Mouse (Mus musculus) CH12.LX (cell line): ENCODE measurements around the gene Megf8. TPM values are rescaled to one million over a fixed set of nuclear protein-coding genes. Genes with fewer than 3 reads are reported as not detected.

ENCODE experiments used
- DNase-seq: peaks from one replicate; pipeline ENCODE4 v3.0.0-alpha.2; 2013; ENCODE audit errors: extremely low read depth
- H3K27ac ChIP-seq: 2 replicates; pipeline ENCODE4 v1.5.1; 2012; ENCODE audit warnings: low read depth, mild to moderate bottlenecking, control low read depth, moderate library complexity; ENCODE audit not compliant: insufficient read depth
- H3K27me3 ChIP-seq: replicated peaks from 2 replicates; pipeline ENCODE3; 2012; ENCODE audit warnings: inconsistent platforms
- H3K36me3 ChIP-seq, 2 experiments: replicated peaks in 1 of 2; 2 replicates each; pipeline versions ENCODE3 to v1.6.1; 2012; ENCODE audit warnings: inconsistent platforms in 1 of 2, low read length in 1 of 2, mild to moderate bottlenecking in 1 of 2, mixed read lengths in 1 of 2, moderate library complexity in 1 of 2; ENCODE audit not compliant: control insufficient read depth in 1 of 2, insufficient read depth in 1 of 2
- H3K4me1 ChIP-seq, 2 experiments: 2 replicates each; pipeline ENCODE4 v1.6.1; 2012; ENCODE audit warnings: inconsistent platforms in 1 of 2, moderate library complexity in 1 of 2; ENCODE audit not compliant: insufficient read depth in 2 of 2, control insufficient read depth in 1 of 2
- H3K4me2 ChIP-seq: 2 replicates; pipeline ENCODE4 v1.6.1; 2012; ENCODE audit warnings: low read depth, mild to moderate bottlenecking, control low read depth; ENCODE audit not compliant: poor library complexity, insufficient read depth, severe bottlenecking
- H3K4me3 ChIP-seq, 3 experiments: fragments of 150-350 bp in 1 of 3; sonication (generic) in 1 of 3; replicated peaks in 1 of 3; 2 replicates each; pipeline versions ENCODE3 to v1.5.1; 2011 to 2012; ENCODE audit warnings: low read depth in 2 of 3, low read length in 2 of 3, mild to moderate bottlenecking in 2 of 3, moderate library complexity in 2 of 3, control low read depth in 1 of 3, improper control_type of control experiment in 1 of 3, inconsistent platforms in 1 of 3, mixed read lengths in 1 of 3; ENCODE audit not compliant: poor library complexity in 1 of 3
- H3K79me2 ChIP-seq: replicated peaks from 2 replicates; pipeline ENCODE4 v1.6.1; 2012; ENCODE audit warnings: mild to moderate bottlenecking, moderate library complexity; ENCODE audit not compliant: control insufficient read depth, poor library complexity, insufficient read depth, severe bottlenecking; ENCODE audit errors: extremely low read depth
- H3K9ac ChIP-seq: 2 replicates; pipeline ENCODE4 v1.6.1; 2012; ENCODE audit warnings: low read depth, mild to moderate bottlenecking, control low read depth, moderate library complexity; ENCODE audit not compliant: insufficient read depth
- H3K9me3 ChIP-seq: replicated peaks from 2 replicates; pipeline ENCODE3; 2012; ENCODE audit warnings: low read length, inconsistent platforms, mixed read lengths
- BHLHE40 ChIP-seq: IDR thresholded peaks from 2 replicates; pipeline ENCODE4 v1.6.1; 2011; ENCODE audit warnings: mild to moderate bottlenecking, low read depth, low read length, improper control_type of control experiment
- CHD2 ChIP-seq: IDR thresholded peaks from 2 replicates; pipeline ENCODE4 v1.6.1; 2011; ENCODE audit warnings: low read length, improper control_type of control experiment
- E2F4 ChIP-seq: IDR thresholded peaks from 2 replicates; pipeline ENCODE4 v1.6.1; 2011; ENCODE audit warnings: low read depth, low read length, improper control_type of control experiment; ENCODE audit not compliant: insufficient replicate concordance
- ELF1 ChIP-seq: IDR thresholded peaks from 2 replicates; pipeline ENCODE4 v1.6.1; 2014; ENCODE audit warnings: low read depth, mild to moderate bottlenecking, inconsistent platforms, low read length, improper control_type of control experiment
- EP300 ChIP-seq: IDR thresholded peaks from 2 replicates; pipeline ENCODE4 v1.6.1; 2011; ENCODE audit warnings: low read length, improper control_type of control experiment
- HCFC1 ChIP-seq: IDR thresholded peaks from 2 replicates; pipeline ENCODE4 v1.6.1; 2012; ENCODE audit warnings: low read depth, mild to moderate bottlenecking, inconsistent platforms, low read length, improper control_type of control experiment
- IRF4 ChIP-seq: IDR thresholded peaks from 2 replicates; pipeline ENCODE4 v1.6.1; 2014; ENCODE audit warnings: low read depth, mild to moderate bottlenecking, inconsistent platforms, low read length, improper control_type of control experiment
- JUND ChIP-seq: conservative IDR thresholded peaks from 2 replicates; pipeline ENCODE4 v1.6.1; 2011; ENCODE audit warnings: low read depth, low read length, improper control_type of control experiment
- KAT2A ChIP-seq: IDR thresholded peaks from 2 replicates; pipeline ENCODE4 v1.6.1; 2012; ENCODE audit warnings: low read length, improper control_type of control experiment, inconsistent platforms; ENCODE audit not compliant: insufficient replicate concordance
- MAFK ChIP-seq: IDR thresholded peaks from 2 replicates; pipeline ENCODE4 v1.6.1; 2011; ENCODE audit warnings: low read length, improper control_type of control experiment; ENCODE audit not compliant: insufficient replicate concordance
- MAX ChIP-seq: IDR thresholded peaks from 2 replicates; pipeline ENCODE4 v1.6.1; 2011; ENCODE audit warnings: low read length, improper control_type of control experiment
- MEF2A ChIP-seq: IDR thresholded peaks from 2 replicates; pipeline ENCODE4 v1.6.1; 2014; ENCODE audit warnings: low read depth, mild to moderate bottlenecking, inconsistent platforms, low read length, improper control_type of control experiment, borderline replicate concordance
- MXI1 ChIP-seq: IDR thresholded peaks from 2 replicates; pipeline ENCODE4 v1.6.1; 2011; ENCODE audit warnings: mild to moderate bottlenecking, low read depth, low read length, improper control_type of control experiment
- MYC ChIP-seq: IDR thresholded peaks from 2 replicates; pipeline ENCODE4 v1.6.1; 2011; ENCODE audit warnings: low read depth, mild to moderate bottlenecking, improper control_type of control experiment, low read length
- NRF1 ChIP-seq: IDR thresholded peaks from 2 replicates; pipeline ENCODE4 v1.6.1; 2014; ENCODE audit warnings: low read depth, mild to moderate bottlenecking, inconsistent platforms, low read length, improper control_type of control experiment, moderate library complexity
- PAX5 ChIP-seq: IDR thresholded peaks from 2 replicates; pipeline ENCODE4 v1.6.1; 2012; ENCODE audit warnings: low read length, inconsistent platforms, mixed read lengths
- POLR2A ChIP-seq: IDR thresholded peaks from 2 replicates; pipeline ENCODE4 v1.6.1; 2011; ENCODE audit warnings: low read depth, mild to moderate bottlenecking, improper control_type of control experiment, low read length
- POLR2AphosphoS2 ChIP-seq: IDR thresholded peaks from 2 replicates; pipeline ENCODE4 v1.6.1; 2011; ENCODE audit warnings: low read depth, low read length, improper control_type of control experiment
- RAD21 ChIP-seq: IDR thresholded peaks from 2 replicates; pipeline ENCODE4 v1.6.1; 2011; ENCODE audit warnings: low read depth, mild to moderate bottlenecking, low read length, improper control_type of control experiment, moderate library complexity
- RCOR1 ChIP-seq: conservative IDR thresholded peaks from 2 replicates; pipeline ENCODE4 v1.6.1; 2012; ENCODE audit warnings: low read depth, mild to moderate bottlenecking, inconsistent platforms, low read length, improper control_type of control experiment
- SMC3 ChIP-seq: IDR thresholded peaks from 2 replicates; pipeline ENCODE4 v1.6.1; 2011; ENCODE audit warnings: low read depth, low read length, improper control_type of control experiment
- TBP ChIP-seq: conservative IDR thresholded peaks from 2 replicates; pipeline ENCODE4 v1.6.1; 2011; ENCODE audit warnings: low read depth, low read length, improper control_type of control experiment
- USF1 ChIP-seq: IDR thresholded peaks from 2 replicates; pipeline ENCODE4 v1.6.1; 2014; ENCODE audit warnings: low read depth, mild to moderate bottlenecking, inconsistent platforms, low read length, improper control_type of control experiment
- ZC3H11A ChIP-seq: IDR thresholded peaks from 2 replicates; pipeline ENCODE4 v1.6.1; 2012; ENCODE audit warnings: low read depth, mild to moderate bottlenecking, inconsistent platforms, low read length, improper control_type of control experiment
- ZKSCAN1 ChIP-seq: IDR thresholded peaks from 2 replicates; pipeline ENCODE4 v1.6.1; 2012; ENCODE audit warnings: low read depth, inconsistent platforms, low read length, improper control_type of control experiment, borderline replicate concordance
- ZMIZ1 ChIP-seq: IDR thresholded peaks from 2 replicates; pipeline ENCODE4 v1.6.1; 2012; ENCODE audit warnings: low read depth, mild to moderate bottlenecking, inconsistent platforms, low read length, improper control_type of control experiment
- ZNF384 ChIP-seq: IDR thresholded peaks from 2 replicates; pipeline ENCODE4 v1.6.1; 2012; ENCODE audit warnings: low read depth, low read length, improper control_type of control experiment, inconsistent platforms
- dilution Hi-C: fragments of 300-500 bp; cut with MboI; formaldehyde crosslinking; loops from 2 replicates; pipeline ENCODE4 v1.14.3; 2020; ENCODE audit warnings: low sequenced_read_pairs; ENCODE audit not compliant: extremely low pct_unique_long_range_greater_than_20kb, extremely low pct_ligation_motif_present
- in situ Hi-C: fragments of 300-500 bp; cut with MboI; formaldehyde crosslinking; loops from 3 replicates; pipeline ENCODE4 v1.14.3; 2019; ENCODE audit warnings: low sequenced_read_pairs, low pct_ligation_motif_present, low pct_unique_long_range_greater_than_20kb, mixed read lengths
- polyA plus RNA-seq: library from polyadenylated mRNA; unstranded; fragments of >175 nt; gene quantifications from 2 replicates; pipeline ENCODE4 v1.2.1, GENCODE M21; 2012; ENCODE audit warnings: low read depth; ENCODE audit not compliant: insufficient read length
- total RNA-seq, 2 experiments: library from RNA; depleted of rRNA; stranded (reverse); fragments of 300-350 nt in 1 of 2; fragments of >200 nt in 1 of 2; gene quantifications; 2 replicates each; pipeline ENCODE4 v1.2.3; 2012 to 2014

The Megf8 gene
- total and polyA plus RNA-seq, 3 experiments: 0.62 to 1.7 (median 1.2) TPM

DNA sequence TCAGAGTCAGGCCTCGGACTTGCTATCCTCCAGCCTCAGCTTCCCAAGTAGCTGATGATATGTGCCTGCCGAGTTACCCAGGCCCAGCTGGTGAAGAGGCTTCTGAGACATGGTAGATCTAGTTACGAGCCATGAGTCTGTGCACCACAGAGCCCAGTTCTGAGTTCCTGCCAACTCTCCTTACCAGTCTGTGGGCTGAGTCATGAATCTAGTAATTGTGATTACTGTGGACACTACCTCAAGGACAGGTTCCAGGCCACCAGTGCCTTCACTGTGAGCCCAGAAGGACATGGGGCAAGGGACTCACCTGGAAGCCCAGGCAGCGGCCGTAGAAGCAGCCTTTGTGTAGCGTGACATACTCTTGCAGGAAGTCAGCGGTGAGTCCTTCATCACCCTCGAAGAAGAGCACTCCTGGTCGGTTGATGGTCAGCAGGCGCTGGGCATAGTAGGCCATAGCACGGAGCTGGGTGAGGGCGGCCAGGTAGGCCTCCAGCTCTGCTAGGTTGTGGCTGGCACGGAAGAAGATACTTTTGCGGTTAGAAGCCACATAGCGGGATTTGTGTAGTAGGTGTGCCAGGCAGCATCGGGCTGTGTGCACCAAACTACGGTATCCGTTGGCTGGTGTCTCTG is 71.0 kb downstream of the Megf8 start:
- TF ChIP-seq POLR2A (no peak), MEF2A (no peak), ZMIZ1 (no peak), ZNF384 (no peak), CHD2 (no peak), USF1 (no peak), MYC (no peak), E2F4 (no peak), JUND (no peak), MAFK (no peak), ZC3H11A (no peak), NRF1 (no peak), BHLHE40 (no peak), ELF1 (no peak), TBP (no peak), RAD21 (no peak), IRF4 (no peak), ZKSCAN1 (no peak), KAT2A (no peak)
- H3K27ac ChIP-seq: no peak overlapping the region
- H3K36me3 ChIP-seq: peaks cover 19 to 56% of the 10 kb centered on the region in 2 experiments
- dilution Hi-C loops (no loop called here), in situ Hi-C loops (no loop called here)
- no peaks in the 10 kb centered on the region for H3K79me2 ChIP-seq
- no peaks in the 10 kb centered on the region for H3K27me3 ChIP-seq
- H3K9ac ChIP-seq: no peak overlapping the region
- H3K4me3 ChIP-seq: no peak overlapping the region
- H3K4me1 ChIP-seq: peaks cover 19 to 32% of the 10 kb centered on the region in 2 experiments
- H3K9me3 ChIP-seq: no peaks in the 10 kb centered on the region
- no peak overlapping the region for H3K4me2 ChIP-seq
- no peak for DNase-seq

DNA sequence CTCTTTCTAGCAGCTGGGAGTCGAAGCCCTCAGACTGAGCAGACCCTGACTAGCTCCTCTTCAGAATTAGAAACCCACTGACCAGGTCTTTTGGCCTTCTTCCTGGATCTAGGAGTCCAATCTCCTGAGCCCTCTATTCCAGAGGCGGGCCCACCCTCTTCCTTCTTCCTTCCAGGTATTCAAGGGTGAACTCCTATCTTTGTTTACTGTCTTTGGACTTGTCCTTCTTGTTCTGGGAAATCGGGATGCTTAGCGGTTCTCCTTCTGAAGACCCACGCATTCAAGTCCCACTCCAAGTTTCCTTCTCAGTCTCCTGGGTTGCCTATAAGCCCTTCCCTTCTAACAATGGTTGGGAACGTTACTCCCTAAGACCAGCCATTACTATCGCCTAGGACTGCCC is 72.0 kb downstream of the Megf8 start:
- no peak for DNase-seq
- no peak for TF ChIP-seq RCOR1
- TF ChIP-seq EP300: no peak
- TF ChIP-seq MYC: no peak
- no peak for TF ChIP-seq JUND
- TF ChIP-seq SMC3: no peak
- no peak for TF ChIP-seq POLR2AphosphoS2
- TF ChIP-seq MEF2A: no peak
- TF ChIP-seq PAX5: no peak
- TF ChIP-seq ZMIZ1: no peak
- no peak for TF ChIP-seq MXI1
- no peak for TF ChIP-seq MAFK
- no peak for TF ChIP-seq POLR2A
- TF ChIP-seq MAX: no peak
- TF ChIP-seq BHLHE40: no peak
- TF ChIP-seq KAT2A: no peak
- no peak for TF ChIP-seq HCFC1
- TF ChIP-seq NRF1: no peak
- TF ChIP-seq ZNF384: no peak
- TF ChIP-seq TBP: no peak
- no peak for TF ChIP-seq IRF4
- in situ Hi-C loops (no loop called here), dilution Hi-C loops (no loop called here)
- H3K4me3 ChIP-seq: no peak overlapping the region
- peaks cover 11 to 46% of the 10 kb centered on the region in 2 experiments for H3K36me3 ChIP-seq
- no peak overlapping the region for H3K27ac ChIP-seq
- no peak overlapping the region for H3K4me2 ChIP-seq
- H3K79me2 ChIP-seq: no peaks in the 10 kb centered on the region
- H3K4me1 ChIP-seq: peaks cover 22 to 35% of the 10 kb centered on the region in 2 experiments
- H3K9ac ChIP-seq: no peak overlapping the region
- H3K27me3 ChIP-seq: no peaks in the 10 kb centered on the region
- no peaks in the 10 kb centered on the region for H3K9me3 ChIP-seq
